Mouse (Mus musculus) thymus, adult 2 months (tissue): ENCODE measurements at regions not wholly inside any gene's neighbourhood (a gene's known extent, or its start where the extent isn't known, plus 50 kb on each side); places are given as distances from the start of the nearest gene placed in this dataset.

ENCODE experiments used
- CTCF ChIP-seq: fragments of 200-500 bp; IDR thresholded peaks from 2 replicates; pipeline ENCODE4 v1.5.1; 2012; ENCODE audit warnings: mild to moderate bottlenecking, control low read depth, low read length, moderate library complexity, borderline replicate concordance; ENCODE audit not compliant: control insufficient read depth, poor library complexity, insufficient read depth; ENCODE audit errors: extremely low read depth
- POLR2A ChIP-seq: fragments of 200-500 bp; IDR thresholded peaks from 2 replicates; pipeline ENCODE4 v1.6.1; 2012; ENCODE audit warnings: mild to moderate bottlenecking, low read length, control low read depth, moderate library complexity; ENCODE audit not compliant: control insufficient read depth, poor library complexity, insufficient read depth; ENCODE audit errors: extremely low read depth

GRCm38 (mm10) chr6:51060848-51061535 lies 371.5 kb upstream of the Nfe2l3 start:
- TF ChIP-seq POLR2A (no peak), CTCF (no peak)
